Mouse (Mus musculus) MEL (cell line): ENCODE measurements at regions not wholly inside any gene's neighbourhood (a gene's known extent, or its start where the extent isn't known, plus 50 kb on each side); places are given as distances from the start of the nearest gene placed in this dataset.

Experiments used
- BHLHE40 ChIP-seq: IDR thresholded peaks from 2 replicates; pipeline ENCODE4 v1.6.1; 2012; ENCODE audit warnings: low read depth, mild to moderate bottlenecking, inconsistent platforms, low read length, improper control_type of control experiment, borderline replicate concordance
- CTCF ChIP-seq, 3 experiments: IDR thresholded peaks in 2 of 3; conservative IDR thresholded peaks in 1 of 3; 2 replicates each; pipeline ENCODE4 v1.5.1; 2011 to 2012; ENCODE audit warnings: low read length in 3 of 3, low read depth in 2 of 3, mild to moderate bottlenecking in 2 of 3, improper control_type of control experiment in 1 of 3, inconsistent platforms in 1 of 3, mixed read lengths in 1 of 3, moderate library complexity in 1 of 3; ENCODE audit not compliant: control insufficient read depth in 1 of 3, insufficient read depth in 1 of 3, poor library complexity in 1 of 3, severe bottlenecking in 1 of 3
- EP300 ChIP-seq, 2 experiments: IDR thresholded peaks; 2 replicates each; pipeline ENCODE4 v1.6.1; 2011; ENCODE audit warnings: improper control_type of control experiment in 2 of 2, low read length in 2 of 2, low read depth in 1 of 2, mild to moderate bottlenecking in 1 of 2
- KAT2A ChIP-seq: conservative IDR thresholded peaks from 2 replicates; pipeline ENCODE4 v1.6.1; 2012; ENCODE audit warnings: low read depth, low read length, improper control_type of control experiment, inconsistent platforms
- MAZ ChIP-seq: IDR thresholded peaks from 2 replicates; pipeline ENCODE4 v1.6.1; 2012; ENCODE audit warnings: low read depth, mild to moderate bottlenecking, inconsistent platforms, low read length, improper control_type of control experiment
- MXI1 ChIP-seq: IDR thresholded peaks from 2 replicates; pipeline ENCODE4 v1.6.1; 2011; ENCODE audit warnings: mild to moderate bottlenecking, low read depth, low read length, improper control_type of control experiment
- NELFE ChIP-seq: IDR thresholded peaks from 2 replicates; pipeline ENCODE4 v1.6.1; 2011; ENCODE audit warnings: low read depth, low read length, improper control_type of control experiment
- POLR2A ChIP-seq, 2 experiments: IDR thresholded peaks; 2 replicates each; pipeline ENCODE4 v1.6.1; 2011 to 2012; ENCODE audit warnings: low read length in 2 of 2, mild to moderate bottlenecking in 2 of 2, control low read depth in 1 of 2, improper control_type of control experiment in 1 of 2, low read depth in 1 of 2, moderate library complexity in 1 of 2; ENCODE audit not compliant: control insufficient read depth in 1 of 2, insufficient read depth in 1 of 2, poor library complexity in 1 of 2
- ZKSCAN1 ChIP-seq: IDR thresholded peaks from 2 replicates; pipeline ENCODE4 v1.6.1; 2012; ENCODE audit warnings: low read depth, mild to moderate bottlenecking, inconsistent platforms, low read length, improper control_type of control experiment, moderate library complexity

- TF ChIP-seq MAZ = no peak
- TF ChIP-seq MXI1 = no peak
- no peak for TF ChIP-seq ZKSCAN1
- no peak for TF ChIP-seq NELFE
- no peak for TF ChIP-seq CTCF (IDR thresholded peaks at IDR 0.05 in 2 of 3, conservative IDR thresholded peaks at IDR 0.05 in 1 of 3; ENCODE audit: control insufficient read depth in 1 of 3, insufficient read depth in 1 of 3, low read depth in 2 of 3, low read length in 3 of 3, poor library complexity in 1 of 3, severe bottlenecking in 1 of 3)
- no peak for TF ChIP-seq POLR2A (IDR thresholded peaks at IDR 0.05; ENCODE audit: control insufficient read depth in 1 of 2, insufficient read depth in 1 of 2, low read depth in 1 of 2, low read length in 2 of 2, poor library complexity in 1 of 2)
- TF ChIP-seq EP300 (IDR thresholded peaks at IDR 0.05; ENCODE audit: low read depth in 1 of 2, low read length in 2 of 2) = no peak
- TF ChIP-seq BHLHE40 = no peak
- no peak for TF ChIP-seq KAT2A
These were observed 112.5 kb upstream of the Tent5a start for GRCm38 (mm10) chr9:85439664-85440063.
